Mouse (Mus musculus): ENCODE measurements around the gene Eefsec. TPM values are rescaled to one million over a fixed set of nuclear protein-coding genes. Genes with fewer than 3 reads are reported as not detected.

Gene Eefsec
- polyA plus RNA-seq, 1 experiment from 2014 or later: 31.3 TPM

GRCm38 (mm10) chr6:88454545-88454944 lies 8.2 kb upstream of the Eefsec start:
- H3K9ac ChIP-seq: no peak overlapping the region
- no peak overlapping the region for H3K27ac ChIP-seq
- H3K4me2 ChIP-seq: no peak overlapping the region
- 76% methylated on average over 2 of the region's 2 CpGs for WGBS
- H3K4me1 ChIP-seq: no peaks in the 10 kb centered on the region
- no peaks in the 10 kb centered on the region for H3K9me3 ChIP-seq
- no peak for ATAC-seq (replicated peaks)
- no peaks in the 10 kb centered on the region for H3K36me3 ChIP-seq (replicated peaks)
- H3K27me3 ChIP-seq (replicated peaks): peaks cover 3% of the 10 kb centered on the region; the same call in 1 of the 2 replicates
- no peak overlapping the region for H3K4me3 ChIP-seq

GRCm38 (mm10) chr6:88447454-88447853 lies 1.1 kb upstream of the Eefsec start:
- Histone ChIP-seq H3K9ac (no peak overlapping the region), H3K4me2 (no peak overlapping the region), H3K27ac (no peak overlapping the region), H3K4me1 (peaks cover 15% of the 10 kb centered on the region), H3K4me3 (no peak overlapping the region), H3K9me3 (no peaks in the 10 kb centered on the region), H3K27me3 (replicated peaks) (peaks cover 3% of the 10 kb centered on the region; the same call in 1 of the 2 replicates), H3K36me3 (replicated peaks) (no peaks in the 10 kb centered on the region)
- ATAC-seq (replicated peaks): no peak
- WGBS: 15% methylated on average over 4 of the region's 4 CpGs

GRCm38 (mm10) chr6:88445661-88446060 lies 678 bp downstream of the Eefsec start:
- Histone ChIP-seq H3K27ac (no peak overlapping the region), H3K36me3 (replicated peaks) (no peaks in the 10 kb centered on the region), H3K27me3 (replicated peaks) (0 out of 2 replicates have a peak, but pooled peaks cover 3% of the 10 kb centered on the region), H3K4me1 (peaks cover 15% of the 10 kb centered on the region), H3K9ac (peak overlapping the region; percentile 84), H3K4me2 (peak overlapping the region; percentile 81), H3K9me3 (no peaks in the 10 kb centered on the region), H3K4me3 (peak overlapping the region; percentile 85)
- 13% methylated on average over 5 of the region's 5 CpGs for WGBS
- ATAC-seq (replicated peaks): no peak

GRCm38 (mm10) chr6:88444076-88444750 lies 2.1 kb downstream of the Eefsec start:
- Histone ChIP-seq H3K4me3 (no peak overlapping the region), H3K9me3 (no peaks in the 10 kb centered on the region), H3K27ac (no peak overlapping the region), H3K36me3 (replicated peaks) (no peaks in the 10 kb centered on the region), H3K4me1 (peaks cover 15% of the 10 kb centered on the region), H3K9ac (no peak overlapping the region), H3K27me3 (replicated peaks) (no peaks in the 10 kb centered on the region), H3K4me2 (no peak overlapping the region)
- ATAC-seq (replicated peaks): no peak
- WGBS: 87% methylated on average over 7 of the region's 7 CpGs

GRCm38 (mm10) chr6:88443446-88443845 lies 2.9 kb downstream of the Eefsec start:
- Histone ChIP-seq H3K9ac (no peak overlapping the region), H3K4me2 (no peak overlapping the region), H3K9me3 (no peaks in the 10 kb centered on the region), H3K36me3 (replicated peaks) (no peaks in the 10 kb centered on the region), H3K27ac (no peak overlapping the region), H3K4me3 (no peak overlapping the region), H3K4me1 (peaks cover 15% of the 10 kb centered on the region), H3K27me3 (replicated peaks) (no peaks in the 10 kb centered on the region)
- 80% methylated on average over 3 of the region's 3 CpGs for WGBS
- no peak for ATAC-seq (replicated peaks)

GRCm38 (mm10) chr6:88442551-88442950 lies 3.8 kb downstream of the Eefsec start:
- Histone ChIP-seq H3K4me1 (peaks cover 15% of the 10 kb centered on the region), H3K4me2 (no peak overlapping the region), H3K27me3 (replicated peaks) (no peaks in the 10 kb centered on the region), H3K27ac (no peak overlapping the region), H3K9me3 (no peaks in the 10 kb centered on the region), H3K36me3 (replicated peaks) (no peaks in the 10 kb centered on the region), H3K4me3 (no peak overlapping the region), H3K9ac (no peak overlapping the region)
- no peak for ATAC-seq (replicated peaks)
- 82% methylated on average over 3 of the region's 3 CpGs for WGBS

- WGBS: 76% methylated on average over 4 of the region's 4 CpGs
- no peak for ATAC-seq (replicated peaks)
- Histone ChIP-seq H3K36me3 (replicated peaks) (no peaks in the 10 kb centered on the region), H3K4me2 (no peak overlapping the region), H3K9me3 (no peaks in the 10 kb centered on the region), H3K4me1 (0 out of 2 replicates have a peak, but pooled peaks cover 2% of the 10 kb centered on the region), H3K27ac (no peak overlapping the region), H3K27me3 (replicated peaks) (no peaks in the 10 kb centered on the region), H3K4me3 (no peak overlapping the region), H3K9ac (no peak overlapping the region)
These were observed 7.3 kb downstream of the Eefsec start for GRCm38 (mm10) chr6:88439056-88439455.

- no peak overlapping the region for H3K4me2 ChIP-seq
- H3K27me3 ChIP-seq (replicated peaks): no peaks in the 10 kb centered on the region
- H3K27ac ChIP-seq: no peak overlapping the region
- H3K4me1 ChIP-seq: no peaks in the 10 kb centered on the region
- no peak overlapping the region for H3K4me3 ChIP-seq
- no peak overlapping the region for H3K9ac ChIP-seq
- WGBS: 88% methylated on average over 7 of the region's 7 CpGs
- H3K36me3 ChIP-seq (replicated peaks): no peaks in the 10 kb centered on the region
- ATAC-seq (replicated peaks): no peak
- no peaks in the 10 kb centered on the region for H3K9me3 ChIP-seq
These were observed 10.7 kb downstream of the Eefsec start for GRCm38 (mm10) chr6:88435609-88436008.

- Histone ChIP-seq H3K27ac (no peak overlapping the region), H3K9ac (no peak overlapping the region; the same call in 1 of the 2 replicates), H3K4me3 (no peak overlapping the region), H3K27me3 (replicated peaks) (no peaks in the 10 kb centered on the region), H3K36me3 (replicated peaks) (no peaks in the 10 kb centered on the region), H3K9me3 (no peaks in the 10 kb centered on the region), H3K4me2 (no peak overlapping the region), H3K4me1 (no peaks in the 10 kb centered on the region)
- WGBS: 43% methylated on average over 4 of the region's 4 CpGs
- no peak for ATAC-seq (replicated peaks)
These were observed 15.1 kb downstream of the Eefsec start for GRCm38 (mm10) chr6:88431202-88431601.

- H3K27ac ChIP-seq: no peak overlapping the region
- no peaks in the 10 kb centered on the region for H3K27me3 ChIP-seq (replicated peaks)
- no peak overlapping the region for H3K4me3 ChIP-seq
- no peak overlapping the region for H3K9ac ChIP-seq
- peaks cover 5% of the 10 kb centered on the region; the same call in 1 of the 2 replicates for H3K4me1 ChIP-seq
- H3K9me3 ChIP-seq: no peaks in the 10 kb centered on the region
- no peaks in the 10 kb centered on the region for H3K36me3 ChIP-seq (replicated peaks)
- H3K4me2 ChIP-seq: no peak overlapping the region
- no peak for ATAC-seq (replicated peaks)
- WGBS: 44% methylated on average over 7 of the region's 7 CpGs
These were observed 30.1 kb downstream of the Eefsec start for GRCm38 (mm10) chr6:88416130-88416758.

- Histone ChIP-seq H3K4me1 (peaks cover 16% of the 10 kb centered on the region; the same call in 1 of the 2 replicates), H3K9ac (no peak overlapping the region), H3K36me3 (replicated peaks) (no peaks in the 10 kb centered on the region), H3K4me2 (no peak overlapping the region), H3K27ac (no peak overlapping the region), H3K9me3 (no peaks in the 10 kb centered on the region), H3K4me3 (no peak overlapping the region), H3K27me3 (replicated peaks) (no peaks in the 10 kb centered on the region)
- no peak for ATAC-seq (replicated peaks)
- WGBS: 70% methylated on average over 2 of the region's 2 CpGs
These were observed 33.7 kb downstream of the Eefsec start for GRCm38 (mm10) chr6:88412604-88413003.

GRCm38 (mm10) chr6:88409492-88409891 lies 36.8 kb downstream of the Eefsec start:
- H3K4me3 ChIP-seq: no peak overlapping the region
- H3K36me3 ChIP-seq (replicated peaks): no peaks in the 10 kb centered on the region
- 0 out of 2 replicates have a peak overlapping the region, but pooled peaks have one; percentile 10 for H3K27ac ChIP-seq
- no peaks in the 10 kb centered on the region for H3K27me3 ChIP-seq (replicated peaks)
- WGBS: 11% methylated on average over 5 of the region's 5 CpGs
- ATAC-seq (replicated peaks): 0 out of 2 replicates have a peak, but pooled peaks have one; percentile 56
- no peaks in the 10 kb centered on the region for H3K9me3 ChIP-seq
- H3K9ac ChIP-seq: no peak overlapping the region
- H3K4me1 ChIP-seq: peaks cover 11% of the 10 kb centered on the region; the same call in 1 of the 2 replicates
- no peak overlapping the region for H3K4me2 ChIP-seq

GRCm38 (mm10) chr6:88400451-88400850 lies 45.9 kb downstream of the Eefsec start:
- no peaks in the 10 kb centered on the region for H3K27me3 ChIP-seq (replicated peaks)
- H3K27ac ChIP-seq: no peak overlapping the region
- no peak overlapping the region for H3K4me3 ChIP-seq
- no peaks in the 10 kb centered on the region for H3K4me1 ChIP-seq
- H3K9me3 ChIP-seq: no peaks in the 10 kb centered on the region
- WGBS: 77% methylated on average over 6 of the region's 6 CpGs
- H3K4me2 ChIP-seq: no peak overlapping the region
- ATAC-seq (replicated peaks): no peak
- H3K36me3 ChIP-seq (replicated peaks): no peaks in the 10 kb centered on the region
- no peak overlapping the region for H3K9ac ChIP-seq
